Mouse (Mus musculus): ENCODE data around the gene Clk3. TPM values are rescaled to one million over a fixed set of nuclear protein-coding genes. Genes with fewer than 3 reads are reported as not detected.

Gene Clk3
- polyA plus RNA-seq, 1 experiment from 2014 or later, result 66.7 TPM

DNA sequence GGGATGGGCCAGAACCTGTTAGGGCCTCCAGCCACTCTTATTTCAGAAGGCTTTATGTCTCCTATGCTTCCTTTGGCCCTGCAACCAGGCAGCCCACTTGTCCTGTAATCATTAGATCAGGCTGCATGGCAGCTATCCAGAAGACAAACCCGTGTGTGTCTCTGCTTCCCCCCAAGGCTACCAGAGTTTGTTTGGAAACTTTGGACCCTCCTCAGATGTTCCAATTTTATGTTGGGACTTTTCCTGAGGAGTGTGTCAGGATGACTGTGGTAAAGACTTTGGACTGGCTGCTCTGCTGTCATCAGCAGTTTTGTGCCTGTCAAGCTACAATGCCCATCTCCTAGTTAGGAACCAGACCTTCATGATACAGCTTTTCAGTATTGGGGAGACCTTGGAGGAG lies 16.8 kb downstream of the Clk3 start:
- no peak overlapping the region for H3K27ac ChIP-seq (ENCODE audit: low read length)

DNA sequence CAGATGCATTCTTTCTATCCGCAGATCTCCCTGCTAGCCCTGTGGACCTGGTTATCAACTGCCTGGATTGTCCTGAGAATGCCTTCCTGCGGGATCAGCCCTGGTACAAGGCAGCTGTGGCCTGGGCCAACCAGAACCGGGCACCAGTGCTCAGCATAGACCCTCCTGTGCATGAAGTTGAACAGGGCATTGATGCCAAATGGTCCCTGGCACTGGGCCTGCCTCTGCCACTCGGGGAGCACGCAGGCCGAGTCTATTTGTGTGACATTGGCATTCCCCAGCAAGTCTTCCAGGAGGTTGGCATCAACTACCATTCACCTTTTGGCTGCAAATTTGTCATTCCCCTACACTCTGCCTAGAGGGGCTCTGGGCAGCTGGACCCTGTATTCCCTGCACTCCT lies 17.5 kb downstream of the Clk3 start:
- H3K27me3 ChIP-seq (ENCODE audit: control insufficient read depth, insufficient read depth, low read length), result no peaks in the 10 kb centered on the region
- H3K9ac ChIP-seq (ENCODE audit: low read length), result no peak overlapping the region
- WGBS, result 88% methylated on average over 6 of the region's 6 CpGs
- peaks cover 37% of the 10 kb centered on the region for H3K36me3 ChIP-seq (ENCODE audit: control insufficient read depth, insufficient read depth, low read length)
- H3K27ac ChIP-seq (ENCODE audit: low read length), result no peak overlapping the region
- no peak overlapping the region for H3K4me2 ChIP-seq (ENCODE audit: low read depth, low read length)
- no peaks in the 10 kb centered on the region for H3K4me1 ChIP-seq (ENCODE audit: control insufficient read depth, insufficient read depth, low read length)
- ATAC-seq (ENCODE audit: insufficient read depth, low FRiP score), result no peak
- no peak overlapping the region for H3K4me3 ChIP-seq (replicated peaks; ENCODE audit: low read length)
- no peaks in the 10 kb centered on the region for H3K9me3 ChIP-seq (replicated peaks; ENCODE audit: control insufficient read depth, low read length)

More for the DNA sequence above, 16.8 kb downstream of the Clk3 start:
- H3K4me3 ChIP-seq (replicated peaks; ENCODE audit: low read length), result no peak overlapping the region
- H3K27me3 ChIP-seq (ENCODE audit: control insufficient read depth, insufficient read depth, low read length), result no peaks in the 10 kb centered on the region
- H3K9ac ChIP-seq (ENCODE audit: low read length), result no peak overlapping the region
- H3K4me2 ChIP-seq (ENCODE audit: low read depth, low read length), result no peak overlapping the region
- 30% methylated on average over 1 of the region's 1 CpGs for WGBS
- no peaks in the 10 kb centered on the region for H3K4me1 ChIP-seq (ENCODE audit: control insufficient read depth, insufficient read depth, low read length)
- no peaks in the 10 kb centered on the region for H3K9me3 ChIP-seq (replicated peaks; ENCODE audit: control insufficient read depth, low read length)
- H3K36me3 ChIP-seq (ENCODE audit: control insufficient read depth, insufficient read depth, low read length), result peaks cover 43% of the 10 kb centered on the region
- ATAC-seq (ENCODE audit: insufficient read depth, low FRiP score), result no peak

GRCm38 (mm10) chr9:57747067-57747466 lies 18.6 kb downstream of the Clk3 start:
- no peaks in the 10 kb centered on the region for H3K9me3 ChIP-seq (replicated peaks; ENCODE audit: control insufficient read depth, low read length)
- H3K36me3 ChIP-seq (ENCODE audit: control insufficient read depth, insufficient read depth, low read length), result peaks cover 29% of the 10 kb centered on the region
- no peak overlapping the region for H3K4me3 ChIP-seq (replicated peaks; ENCODE audit: low read length)
- 85% methylated on average over 1 of the region's 1 CpGs for WGBS
- H3K4me1 ChIP-seq (ENCODE audit: control insufficient read depth, insufficient read depth, low read length), result no peaks in the 10 kb centered on the region
- no peak for ATAC-seq (ENCODE audit: insufficient read depth, low FRiP score)
- H3K9ac ChIP-seq (ENCODE audit: low read length), result no peak overlapping the region
- H3K4me2 ChIP-seq (ENCODE audit: low read depth, low read length), result no peak overlapping the region
- H3K27ac ChIP-seq (ENCODE audit: low read length), result no peak overlapping the region
- H3K27me3 ChIP-seq (ENCODE audit: control insufficient read depth, insufficient read depth, low read length), result no peaks in the 10 kb centered on the region

DNA sequence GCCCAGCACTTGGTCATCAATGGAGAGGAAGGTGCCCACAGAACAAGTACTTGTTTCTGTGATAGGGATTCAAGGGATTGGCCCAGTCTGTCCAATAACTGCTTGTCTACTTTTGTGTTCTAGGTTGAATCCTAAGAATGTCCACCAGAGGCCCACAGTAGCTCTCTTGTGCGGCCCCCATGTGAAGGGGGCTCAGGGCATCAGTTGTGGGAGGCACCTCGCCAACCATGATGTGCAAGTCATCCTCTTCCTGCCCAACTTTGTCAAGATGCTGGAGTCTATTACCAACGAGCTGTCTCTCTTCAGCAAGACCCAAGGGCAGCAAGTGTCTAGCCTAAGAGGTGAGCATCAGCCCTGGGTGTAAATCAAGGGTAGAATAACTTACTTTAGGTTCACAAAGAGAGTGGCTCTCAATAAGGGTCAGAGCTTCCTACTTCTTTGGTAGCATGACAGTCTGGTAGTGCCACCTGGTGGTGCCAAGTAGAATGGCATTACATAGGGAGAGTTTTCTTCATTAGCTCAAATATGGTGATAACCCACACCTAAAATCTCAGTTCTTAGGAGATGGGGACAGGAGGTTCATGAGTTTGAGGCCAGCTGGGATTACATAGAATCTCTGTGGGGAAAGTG lies 21.1 kb downstream of the Clk3 start:
- WGBS, result 65% methylated on average over 3 of the region's 3 CpGs
- no peak; the same call in 1 of the 2 replicates for ATAC-seq (ENCODE audit: insufficient read depth, low FRiP score)

GRCm38 (mm10) chr9:57739863-57740262 lies 25.8 kb downstream of the Clk3 start:
- Histone ChIP-seq H3K36me3 (ENCODE audit: control insufficient read depth, insufficient read depth, low read length) (no peaks in the 10 kb centered on the region), H3K27me3 (ENCODE audit: control insufficient read depth, insufficient read depth, low read length) (no peaks in the 10 kb centered on the region)

More for the DNA sequence above, 21.1 kb downstream of the Clk3 start:
- H3K9ac ChIP-seq (ENCODE audit: low read length), result no peak overlapping the region
- H3K36me3 ChIP-seq (ENCODE audit: control insufficient read depth, insufficient read depth, low read length), result peaks cover 20% of the 10 kb centered on the region
- no peak overlapping the region for H3K4me3 ChIP-seq (replicated peaks; ENCODE audit: low read length)
- no peaks in the 10 kb centered on the region for H3K9me3 ChIP-seq (replicated peaks; ENCODE audit: control insufficient read depth, low read length)
- no peak overlapping the region for H3K4me2 ChIP-seq (ENCODE audit: low read depth, low read length)
- H3K27me3 ChIP-seq (ENCODE audit: control insufficient read depth, insufficient read depth, low read length), result no peaks in the 10 kb centered on the region
- H3K27ac ChIP-seq (ENCODE audit: low read length), result no peak overlapping the region
- H3K4me1 ChIP-seq (ENCODE audit: control insufficient read depth, insufficient read depth, low read length), result no peaks in the 10 kb centered on the region

DNA sequence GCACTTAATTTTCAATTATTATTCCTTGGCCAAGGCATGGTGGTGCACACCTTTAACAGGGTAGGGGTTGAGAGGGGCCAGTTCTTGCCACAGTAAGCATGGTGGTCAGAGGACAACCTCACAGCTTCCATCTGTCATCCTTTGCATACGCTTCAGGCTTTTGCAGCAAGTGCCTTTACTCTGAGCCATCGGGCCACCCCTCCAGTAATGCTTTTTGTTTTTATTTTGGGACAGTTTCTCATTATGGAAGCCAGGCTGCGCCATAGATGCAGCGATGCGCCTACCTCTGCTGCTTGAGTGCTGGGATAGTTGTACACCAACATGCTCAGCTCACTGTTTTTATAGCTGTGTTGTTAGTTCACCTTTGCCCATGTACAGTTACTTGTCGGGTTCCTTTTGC lies 32.1 kb downstream of the Clk3 start:
- H3K27ac ChIP-seq (ENCODE audit: low read length), result no peak overlapping the region
- H3K4me3 ChIP-seq (replicated peaks; ENCODE audit: low read length), result no peak overlapping the region
- WGBS, result 94% methylated on average over 6 of the region's 6 CpGs
- peaks cover 3% of the 10 kb centered on the region; the same call in 1 of the 2 replicates for H3K36me3 ChIP-seq (ENCODE audit: control insufficient read depth, insufficient read depth, low read length)
- no peaks in the 10 kb centered on the region for H3K27me3 ChIP-seq (ENCODE audit: control insufficient read depth, insufficient read depth, low read length)
- no peaks in the 10 kb centered on the region for H3K4me1 ChIP-seq (ENCODE audit: control insufficient read depth, insufficient read depth, low read length)
- H3K9me3 ChIP-seq (replicated peaks; ENCODE audit: control insufficient read depth, low read length), result no peaks in the 10 kb centered on the region
- H3K9ac ChIP-seq (ENCODE audit: low read length), result no peak overlapping the region
- no peak for ATAC-seq (ENCODE audit: insufficient read depth, low FRiP score)
- H3K4me2 ChIP-seq (ENCODE audit: low read depth, low read length), result no peak overlapping the region

More at GRCm38 (mm10) chr9:57739863-57740262, 25.8 kb downstream of the Clk3 start:
- Histone ChIP-seq H3K9me3 (replicated peaks; ENCODE audit: control insufficient read depth, low read length) (no peaks in the 10 kb centered on the region), H3K27ac (ENCODE audit: low read length) (no peak overlapping the region), H3K9ac (ENCODE audit: low read length) (no peak overlapping the region), H3K4me3 (replicated peaks; ENCODE audit: low read length) (no peak overlapping the region), H3K4me1 (ENCODE audit: control insufficient read depth, insufficient read depth, low read length) (no peaks in the 10 kb centered on the region), H3K4me2 (ENCODE audit: low read depth, low read length) (no peak overlapping the region)
- no peak for ATAC-seq (ENCODE audit: insufficient read depth, low FRiP score)
- 93% methylated on average over 5 of the region's 5 CpGs for WGBS

GRCm38 (mm10) chr9:57728312-57728711 lies 37.3 kb downstream of the Clk3 start:
- no peak for ATAC-seq (ENCODE audit: insufficient read depth, low FRiP score)
- no peaks in the 10 kb centered on the region for H3K27me3 ChIP-seq (ENCODE audit: control insufficient read depth, insufficient read depth, low read length)
- no peak overlapping the region for H3K9ac ChIP-seq (ENCODE audit: low read length)
- WGBS, result 74% methylated on average over 1 of the region's 1 CpGs
- H3K4me2 ChIP-seq (ENCODE audit: low read depth, low read length), result no peak overlapping the region
- H3K27ac ChIP-seq (ENCODE audit: low read length), result no peak overlapping the region
- no peak overlapping the region for H3K4me3 ChIP-seq (replicated peaks; ENCODE audit: low read length)
- H3K9me3 ChIP-seq (replicated peaks; ENCODE audit: control insufficient read depth, low read length), result no peaks in the 10 kb centered on the region
- H3K4me1 ChIP-seq (ENCODE audit: control insufficient read depth, insufficient read depth, low read length), result peaks cover 5% of the 10 kb centered on the region
- peaks cover 15% of the 10 kb centered on the region for H3K36me3 ChIP-seq (ENCODE audit: control insufficient read depth, insufficient read depth, low read length)

DNA sequence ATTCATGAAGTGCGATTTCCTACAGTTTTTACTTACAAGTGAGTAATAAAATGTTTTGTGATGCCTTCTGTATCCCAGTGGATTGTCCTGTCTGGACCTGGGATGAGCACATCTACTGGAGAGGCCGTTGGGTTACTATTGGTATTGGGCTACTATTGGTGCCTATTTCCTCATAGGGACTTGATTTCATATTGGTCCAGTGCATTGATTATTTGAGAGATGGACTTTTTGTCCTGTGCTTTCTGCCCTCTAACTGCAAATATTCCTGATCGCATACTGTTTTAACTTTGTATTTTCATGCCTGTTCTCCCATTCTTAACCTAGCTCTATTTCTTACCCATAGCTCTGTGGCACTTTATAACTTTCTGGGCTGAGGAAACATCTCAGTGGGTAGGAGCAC lies 41.0 kb downstream of the Clk3 start:
- peaks cover 10% of the 10 kb centered on the region for H3K4me1 ChIP-seq (ENCODE audit: control insufficient read depth, insufficient read depth, low read length)
- H3K4me2 ChIP-seq (ENCODE audit: low read depth, low read length), result no peak overlapping the region
- H3K27ac ChIP-seq (ENCODE audit: low read length), result no peak overlapping the region
- no peaks in the 10 kb centered on the region for H3K9me3 ChIP-seq (replicated peaks; ENCODE audit: control insufficient read depth, low read length)
- WGBS, result 92% methylated on average over 3 of the region's 3 CpGs
- no peak for ATAC-seq (ENCODE audit: insufficient read depth, low FRiP score)
- H3K27me3 ChIP-seq (ENCODE audit: control insufficient read depth, insufficient read depth, low read length), result no peaks in the 10 kb centered on the region
- H3K36me3 ChIP-seq (ENCODE audit: control insufficient read depth, insufficient read depth, low read length), result peaks cover 19% of the 10 kb centered on the region
- no peak overlapping the region for H3K4me3 ChIP-seq (replicated peaks; ENCODE audit: low read length)
- no peak overlapping the region for H3K9ac ChIP-seq (ENCODE audit: low read length)

DNA sequence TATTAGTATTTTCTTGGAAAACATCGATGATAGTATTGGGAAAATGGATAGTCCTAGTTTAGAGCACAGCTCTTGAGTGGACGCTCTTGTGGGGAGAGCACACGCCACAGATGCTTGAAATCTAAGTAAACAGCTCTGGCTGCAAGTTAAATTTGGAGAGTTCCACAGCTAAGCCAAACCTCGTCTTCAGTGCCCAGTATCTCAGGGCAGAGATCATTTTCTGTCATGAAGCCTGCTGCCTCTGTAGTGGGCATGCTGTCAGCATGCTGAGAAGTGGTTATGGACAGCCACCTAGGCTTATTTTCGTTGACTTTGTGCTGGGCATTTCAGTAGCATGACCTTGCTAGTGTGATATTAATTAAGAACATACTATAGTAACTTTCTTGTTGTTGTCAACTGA lies 41.9 kb downstream of the Clk3 start:
- no peak overlapping the region for H3K9ac ChIP-seq (ENCODE audit: low read length)
- ATAC-seq (ENCODE audit: insufficient read depth, low FRiP score), result no peak
- WGBS, result 76% methylated on average over 5 of the region's 5 CpGs
- peaks cover 19% of the 10 kb centered on the region for H3K36me3 ChIP-seq (ENCODE audit: control insufficient read depth, insufficient read depth, low read length)
- no peak overlapping the region for H3K4me3 ChIP-seq (replicated peaks; ENCODE audit: low read length)
- no peak overlapping the region for H3K27ac ChIP-seq (ENCODE audit: low read length)
- peaks cover 10% of the 10 kb centered on the region for H3K4me1 ChIP-seq (ENCODE audit: control insufficient read depth, insufficient read depth, low read length)
- H3K4me2 ChIP-seq (ENCODE audit: low read depth, low read length), result no peak overlapping the region
- no peaks in the 10 kb centered on the region for H3K27me3 ChIP-seq (ENCODE audit: control insufficient read depth, insufficient read depth, low read length)
- no peaks in the 10 kb centered on the region for H3K9me3 ChIP-seq (replicated peaks; ENCODE audit: control insufficient read depth, low read length)
